Mouse (Mus musculus) liver, adult 2 months (tissue): ENCODE data around the gene Homer2.

ENCODE experiments used
- CTCF ChIP-seq: fragments of 200-500 bp; IDR thresholded peaks from 2 replicates; pipeline ENCODE4 v1.5.1; 2011; ENCODE audit warnings: low read depth, low read length, control low read depth
- POLR2A ChIP-seq: fragments of 200-500 bp; IDR thresholded peaks from 2 replicates; pipeline ENCODE4 v1.6.1; 2011; ENCODE audit warnings: low read length, control low read depth; ENCODE audit not compliant: insufficient read depth; ENCODE audit errors: extremely low read depth

GRCm38 (mm10) chr7:81721271-81721670 is 13.9 kb upstream of the Homer2 start:
- no peak for TF ChIP-seq POLR2A
- TF ChIP-seq CTCF, result no peak
